Mouse (Mus musculus) lung, adult 18-20 months (tissue): ENCODE data around the gene Rufy3.

ENCODE experiments used
- DNase-seq, 2 experiments: peaks; one replicate each; pipeline ENCODE4 v3.0.0; 2022; ENCODE audit warnings: mixed read lengths in 2 of 2

Gene Rufy3

GRCm38 (mm10) chr5:88629987-88630386 lies 65.1 kb downstream of the Rufy3 start:
- DNase-seq, result no peak

- DNase-seq, result peak; percentile 53 to 54
Observed at GRCm38 (mm10) chr5:88630883-88631282, 66.0 kb downstream of the Rufy3 start.

GRCm38 (mm10) chr5:88631545-88631944 lies 66.7 kb downstream of the Rufy3 start:
- no peak for DNase-seq

GRCm38 (mm10) chr5:88632463-88632862 lies 67.6 kb downstream of the Rufy3 start:
- DNase-seq, result no peak

GRCm38 (mm10) chr5:88634076-88634475 lies 69.2 kb downstream of the Rufy3 start:
- DNase-seq, result no peak

- no peak for DNase-seq
Observed at GRCm38 (mm10) chr5:88642786-88643185, 77.9 kb downstream of the Rufy3 start.

- DNase-seq, result no peak
Observed at GRCm38 (mm10) chr5:88643491-88643890, 78.7 kb downstream of the Rufy3 start.

GRCm38 (mm10) chr5:88644901-88645300 lies 80.1 kb downstream of the Rufy3 start:
- DNase-seq, result no peak

- DNase-seq, result no peak
Observed at GRCm38 (mm10) chr5:88645405-88645804, 80.6 kb downstream of the Rufy3 start.

GRCm38 (mm10) chr5:88649250-88650173 lies 84.7 kb downstream of the Rufy3 start:
- DNase-seq, result no peak

GRCm38 (mm10) chr5:88652589-88652988 lies 87.7 kb downstream of the Rufy3 start:
- no peak for DNase-seq

- DNase-seq, result no peak
Observed at GRCm38 (mm10) chr5:88657868-88658267, 93.0 kb downstream of the Rufy3 start.

GRCm38 (mm10) chr5:88663151-88663550 lies 98.3 kb downstream of the Rufy3 start:
- no peak for DNase-seq

GRCm38 (mm10) chr5:88663875-88664274 lies 99.0 kb downstream of the Rufy3 start:
- no peak for DNase-seq

GRCm38 (mm10) chr5:88674703-88675442 lies 110.0 kb downstream of the Rufy3 start:
- DNase-seq, result peak; percentile 14 to 17

GRCm38 (mm10) chr5:88675443-88676387 lies 110.9 kb downstream of the Rufy3 start, which contains the start of gene Grsf1:
Gene Grsf1, minus strand, starts transcription at chr5:88676171.
- peak; percentile 93 to 95 for DNase-seq

- DNase-seq, result peak; percentile 16 to 59
Observed at GRCm38 (mm10) chr5:88678929-88679328, 114.1 kb downstream of the Rufy3 start.

- no peak for DNase-seq
Observed at GRCm38 (mm10) chr5:88679341-88679740, 114.5 kb downstream of the Rufy3 start.

GRCm38 (mm10) chr5:88680567-88680966 lies 115.7 kb downstream of the Rufy3 start:
- no peak for DNase-seq

- no peak for DNase-seq
Observed at GRCm38 (mm10) chr5:88683706-88684105, 118.9 kb downstream of the Rufy3 start.

- DNase-seq, result no peak
Observed at GRCm38 (mm10) chr5:88684226-88684625, 119.4 kb downstream of the Rufy3 start.

- DNase-seq, result no peak
Observed at GRCm38 (mm10) chr5:88685306-88685705, 120.5 kb downstream of the Rufy3 start.
